Mouse (Mus musculus) ovary, postnatal 14 days (tissue): ENCODE data around the gene Itgbl1.

Experiments
- DNase-seq: peaks from one replicate; pipeline ENCODE4 v3.0.0; 2022; ENCODE audit warnings: low spot score

The Itgbl1 gene

GRCm38 (mm10) chr14:123990591-123991195 lies 330.9 kb downstream of the Itgbl1 start:
- no peak for DNase-seq
